Mouse (Mus musculus): Measurements from ENCODE around the gene Nphp4.

The Nphp4 gene

GRCm38 (mm10) chr4:152568006-152568405 lies 91.5 kb downstream of the Nphp4 start:
- DNase-seq (ENCODE audit: low spot score): no peak

- no peak for DNase-seq (ENCODE audit: low spot score)
Observed at GRCm38 (mm10) chr4:152568662-152569395, 92.3 kb downstream of the Nphp4 start.

- DNase-seq (ENCODE audit: low spot score): no peak
Observed at GRCm38 (mm10) chr4:152574266-152574665, 97.8 kb downstream of the Nphp4 start.

- DNase-seq (ENCODE audit: low spot score): no peak
Observed at GRCm38 (mm10) chr4:152576826-152577225, 100.3 kb downstream of the Nphp4 start.

GRCm38 (mm10) chr4:152579956-152580355 lies 103.5 kb downstream of the Nphp4 start:
- no peak for DNase-seq (ENCODE audit: low spot score)

- DNase-seq (ENCODE audit: low spot score): peak; percentile 54
Observed at GRCm38 (mm10) chr4:152582206-152582605, 105.7 kb downstream of the Nphp4 start.

- no peak for DNase-seq (ENCODE audit: low spot score)
Observed at GRCm38 (mm10) chr4:152583616-152584015, 107.1 kb downstream of the Nphp4 start.

- no peak for DNase-seq (ENCODE audit: low spot score)
Observed at GRCm38 (mm10) chr4:152585526-152585925, 109.0 kb downstream of the Nphp4 start.

GRCm38 (mm10) chr4:152586175-152586574 lies 109.7 kb downstream of the Nphp4 start:
- DNase-seq (ENCODE audit: low spot score): peak; percentile 23

GRCm38 (mm10) chr4:152604285-152604684 lies 127.8 kb downstream of the Nphp4 start:
- no peak for DNase-seq (ENCODE audit: low spot score)

GRCm38 (mm10) chr4:152609196-152609595 lies 132.7 kb downstream of the Nphp4 start:
- DNase-seq (ENCODE audit: low spot score): no peak

GRCm38 (mm10) chr4:152610026-152610425 lies 133.5 kb downstream of the Nphp4 start:
- DNase-seq (ENCODE audit: low spot score): no peak
